Mouse (Mus musculus) forebrain, embryonic 12.5 days (tissue): Measurements from ENCODE around the gene Uggt2. TPM values are rescaled to one million over a fixed set of nuclear protein-coding genes. Genes with fewer than 3 reads are reported as not detected.
"Not testable (repeated sequence)": the region's sequence is repeated elsewhere in the genome, so short reads cannot be mapped to it uniquely, and the experiment has no call there.

Source experiments
- ATAC-seq: fragments of 200-750 bp; cut with Nextera tagmentation; 2 replicates; pipeline ENCODE4 v1.8.0; 2017; ENCODE audit warnings: moderate TSS enrichment; ENCODE audit not compliant: low FRiP score
- H3K27ac ChIP-seq: fragments of 300-500 bp; sonication (generic); 2 replicates; pipeline ENCODE4 v1.5.1; 2016; ENCODE audit warnings: mild to moderate bottlenecking
- H3K27me3 ChIP-seq: fragments of 300-500 bp; sonication (generic); 2 replicates; pipeline ENCODE4 v1.6.1; 2016; ENCODE audit warnings: mild to moderate bottlenecking
- H3K36me3 ChIP-seq: fragments of 300-500 bp; sonication (generic); replicated peaks from 2 replicates; pipeline ENCODE4 v1.6.1; 2016; ENCODE audit warnings: mild to moderate bottlenecking
- H3K4me1 ChIP-seq: fragments of 300-500 bp; sonication (generic); 2 replicates; pipeline ENCODE4 v1.6.1; 2016
- H3K4me2 ChIP-seq: fragments of 300-500 bp; sonication (generic); 2 replicates; pipeline ENCODE4 v1.6.1; 2016; ENCODE audit warnings: mild to moderate bottlenecking, moderate library complexity
- H3K4me3 ChIP-seq: fragments of 300-500 bp; sonication (generic); replicated peaks from 2 replicates; pipeline ENCODE4 v1.5.1; 2016; ENCODE audit warnings: mild to moderate bottlenecking
- H3K9ac ChIP-seq: fragments of 300-500 bp; sonication (generic); 2 replicates; pipeline ENCODE4 v1.6.1; 2016; ENCODE audit warnings: mild to moderate bottlenecking
- H3K9me3 ChIP-seq: fragments of 300-500 bp; sonication (generic); 2 replicates; pipeline ENCODE4 v1.6.1; 2016
- WGBS: fragments of 180-500 bp; shearing (Covaris S2); methylation state at CpG from one replicate; pipeline ENCODE4 v1.1.7; 2016; 5-methylcytosine and 5-hydroxymethylcytosine counted together
- polyA plus RNA-seq: library from polyadenylated mRNA; unstranded; fragments of >200 nt; fragmentation: Nextera tagmentation; extraction: Ambion mirVana; gene quantifications from 2 replicates; pipeline ENCODE4 v1.2.1, GENCODE M21; 2016

Gene Uggt2
- polyA plus RNA-seq, 1 experiment from 2014 or later, result 25.8 TPM

- 0 out of 2 replicates have a peak, but pooled peaks have one; percentile 3 for ATAC-seq
- no peak overlapping the region for H3K9ac ChIP-seq
- H3K27ac ChIP-seq, result no peak overlapping the region
- no peaks in the 10 kb centered on the region for H3K4me1 ChIP-seq
- WGBS, result 58% methylated on average over 13 of the region's 13 CpGs
- no peak overlapping the region for H3K4me3 ChIP-seq
- no peaks in the 10 kb centered on the region for H3K9me3 ChIP-seq
- no peaks in the 10 kb centered on the region for H3K27me3 ChIP-seq
- H3K4me2 ChIP-seq, result 0 out of 2 replicates have a peak overlapping the region, but pooled peaks have one; percentile 3
- peaks cover 20% of the 10 kb centered on the region for H3K36me3 ChIP-seq
Measured at GRCm38 (mm10) chr14:118987523-118988496, 111.4 kb downstream of the Uggt2 start.

- WGBS, result 42% methylated on average over 16 of the region's 16 CpGs
- H3K4me2 ChIP-seq, result no peak overlapping the region
- no peak overlapping the region for H3K9ac ChIP-seq
- H3K27ac ChIP-seq, result no peak overlapping the region
- H3K27me3 ChIP-seq, result no peaks in the 10 kb centered on the region
- H3K4me3 ChIP-seq, result no peak overlapping the region
- H3K4me1 ChIP-seq, result no peaks in the 10 kb centered on the region
- no peaks in the 10 kb centered on the region for H3K9me3 ChIP-seq
- 0 out of 2 replicates have a peak, but pooled peaks have one; percentile 44 for ATAC-seq
- H3K36me3 ChIP-seq, result peaks cover 13% of the 10 kb centered on the region
Measured at GRCm38 (mm10) chr14:118986653-118987522, 112.3 kb downstream of the Uggt2 start.

- H3K4me3 ChIP-seq, result no peak overlapping the region
- peaks cover 23% of the 10 kb centered on the region for H3K36me3 ChIP-seq
- no peak overlapping the region for H3K9ac ChIP-seq
- H3K4me2 ChIP-seq, result no peak overlapping the region
- no peak for ATAC-seq
- H3K27me3 ChIP-seq, result no peaks in the 10 kb centered on the region
- no peak overlapping the region for H3K27ac ChIP-seq
- H3K4me1 ChIP-seq, result no peaks in the 10 kb centered on the region
- WGBS, result 89% methylated on average over 4 of the region's 4 CpGs
- H3K9me3 ChIP-seq, result no peaks in the 10 kb centered on the region
Measured at GRCm38 (mm10) chr14:118984161-118984560, 115.1 kb downstream of the Uggt2 start.

- Histone ChIP-seq H3K4me3 (no peak overlapping the region), H3K36me3 (peaks cover 25% of the 10 kb centered on the region), H3K27ac (0 out of 2 replicates have a peak overlapping the region, but pooled peaks have one; percentile 2), H3K9me3 (no peaks in the 10 kb centered on the region), H3K4me1 (no peaks in the 10 kb centered on the region), H3K4me2 (no peak overlapping the region), H3K9ac (no peak overlapping the region), H3K27me3 (no peaks in the 10 kb centered on the region)
- no peak for ATAC-seq
Measured at GRCm38 (mm10) chr14:118983396-118983795, 115.8 kb downstream of the Uggt2 start.

- not testable (repeated sequence) for H3K27me3 ChIP-seq, H3K9me3 ChIP-seq, ATAC-seq, H3K4me2 ChIP-seq, H3K4me1 ChIP-seq, H3K9ac ChIP-seq, H3K27ac ChIP-seq, H3K4me3 ChIP-seq
- H3K36me3 ChIP-seq, result peaks cover 33% of the 10 kb centered on the region
- WGBS, result 72% methylated on average over 10 of the region's 11 CpGs
Measured at GRCm38 (mm10) chr14:118982429-118983045, 116.7 kb downstream of the Uggt2 start.

GRCm38 (mm10) chr14:118981711-118982428 lies 117.4 kb downstream of the Uggt2 start:
- not testable (repeated sequence) for H3K4me1 ChIP-seq, H3K27me3 ChIP-seq, H3K9ac ChIP-seq, H3K4me2 ChIP-seq, H3K27ac ChIP-seq, ATAC-seq, H3K9me3 ChIP-seq, H3K4me3 ChIP-seq
- peaks cover 39% of the 10 kb centered on the region for H3K36me3 ChIP-seq
- WGBS, result 93% methylated on average over 6 of the region's 6 CpGs

- WGBS, result 88% methylated on average over 8 of the region's 8 CpGs
- no peaks in the 10 kb centered on the region for H3K4me1 ChIP-seq
Measured at GRCm38 (mm10) chr14:118980890-118981289, 118.3 kb downstream of the Uggt2 start.

GRCm38 (mm10) chr14:118980358-118980757 lies 118.9 kb downstream of the Uggt2 start:
- Histone ChIP-seq H3K4me3 (no peak overlapping the region), H3K27me3 (no peaks in the 10 kb centered on the region), H3K9ac (no peak overlapping the region), H3K4me1 (no peaks in the 10 kb centered on the region), H3K4me2 (no peak overlapping the region), H3K27ac (no peak overlapping the region), H3K36me3 (peaks cover 44% of the 10 kb centered on the region), H3K9me3 (no peaks in the 10 kb centered on the region)
- no peak for ATAC-seq
- WGBS, result 73% methylated on average over 5 of the region's 5 CpGs

More at GRCm38 (mm10) chr14:118980890-118981289, 118.3 kb downstream of the Uggt2 start:
- Histone ChIP-seq H3K27ac (no peak overlapping the region), H3K4me3 (no peak overlapping the region), H3K4me2 (no peak overlapping the region), H3K27me3 (no peaks in the 10 kb centered on the region), H3K9me3 (no peaks in the 10 kb centered on the region), H3K9ac (no peak overlapping the region), H3K36me3 (peaks cover 42% of the 10 kb centered on the region)
- ATAC-seq, result no peak

GRCm38 (mm10) chr14:118979571-118980325 lies 119.5 kb downstream of the Uggt2 start:
- Histone ChIP-seq H3K4me1 (peaks cover under 1% of the 10 kb centered on the region; the same call in 1 of the 2 replicates), H3K4me3 (no peak overlapping the region), H3K27me3 (no peaks in the 10 kb centered on the region), H3K4me2 (no peak overlapping the region), H3K27ac (no peak overlapping the region), H3K9ac (no peak overlapping the region), H3K36me3 (peaks cover 47% of the 10 kb centered on the region), H3K9me3 (no peaks in the 10 kb centered on the region)
- 65% methylated on average over 7 of the region's 7 CpGs for WGBS
- ATAC-seq, result no peak

- no peaks in the 10 kb centered on the region for H3K9me3 ChIP-seq
- ATAC-seq, result no peak
- H3K36me3 ChIP-seq, result peaks cover 44% of the 10 kb centered on the region
- H3K27ac ChIP-seq, result no peak overlapping the region
- no peak overlapping the region for H3K4me3 ChIP-seq
- no peak overlapping the region for H3K9ac ChIP-seq
- WGBS, result 72% methylated on average over 8 of the region's 8 CpGs
- peaks cover 2% of the 10 kb centered on the region; the same call in 1 of the 2 replicates for H3K4me1 ChIP-seq
- H3K4me2 ChIP-seq, result no peak overlapping the region
- no peaks in the 10 kb centered on the region for H3K27me3 ChIP-seq
Measured at GRCm38 (mm10) chr14:118977136-118977816, 122.0 kb downstream of the Uggt2 start.
